Mouse (Mus musculus): ENCODE measurements around the gene Npas1. TPM values are rescaled to one million over a fixed set of nuclear protein-coding genes. Genes with fewer than 3 reads are reported as not detected.

Gene Npas1
- polyA plus RNA-seq, 1 experiment from 2014 or later, result 0.25 TPM

DNA sequence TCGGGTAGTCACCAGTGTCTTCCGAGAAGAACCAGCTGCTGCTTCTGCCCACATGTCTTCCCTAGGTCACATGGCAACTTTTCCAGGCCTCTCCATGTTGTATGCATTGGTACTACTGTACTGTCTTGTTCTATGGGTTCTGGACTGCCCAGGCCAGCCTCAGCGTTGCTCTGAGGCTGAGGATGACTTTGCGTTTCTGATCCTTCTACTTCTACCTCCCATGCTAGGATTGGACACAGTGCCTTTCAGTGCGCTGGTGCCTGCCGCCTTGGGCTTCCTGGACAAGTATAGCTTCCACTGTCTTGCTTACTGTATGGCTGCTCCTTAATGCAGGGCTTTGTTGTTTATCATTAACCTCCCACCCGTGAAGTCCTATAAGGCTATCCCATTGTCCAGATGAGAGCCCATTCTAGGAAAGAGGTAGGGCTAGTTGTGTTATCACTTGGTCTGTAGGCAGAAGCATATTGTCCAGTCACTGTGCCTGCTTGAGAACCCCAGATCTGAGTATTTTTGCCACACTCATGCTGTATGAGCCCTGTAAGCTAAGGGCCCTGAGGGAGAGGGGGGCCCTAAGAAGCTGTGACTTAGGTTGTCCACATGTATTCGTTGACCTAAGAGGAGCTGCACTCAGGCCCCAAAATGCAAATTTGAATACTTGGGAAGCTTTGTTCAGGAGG lies 65.2 kb downstream of the Npas1 start:
- no peak overlapping the region for H3K4me2 ChIP-seq (replicated peaks)
- no peak overlapping the region for H3K4me3 ChIP-seq (replicated peaks)
- H3K9me3 ChIP-seq, result no peaks in the 10 kb centered on the region
- ATAC-seq, result no peak
- WGBS, result 82% methylated on average over 8 of the region's 8 CpGs
- H3K36me3 ChIP-seq, result peaks cover 4% of the 10 kb centered on the region
- no peaks in the 10 kb centered on the region for H3K27me3 ChIP-seq (replicated peaks)
- no peak overlapping the region for H3K27ac ChIP-seq
- peaks cover 13% of the 10 kb centered on the region; the same call in 1 of the 2 replicates for H3K4me1 ChIP-seq (replicated peaks)
- H3K9ac ChIP-seq, result no peak overlapping the region

DNA sequence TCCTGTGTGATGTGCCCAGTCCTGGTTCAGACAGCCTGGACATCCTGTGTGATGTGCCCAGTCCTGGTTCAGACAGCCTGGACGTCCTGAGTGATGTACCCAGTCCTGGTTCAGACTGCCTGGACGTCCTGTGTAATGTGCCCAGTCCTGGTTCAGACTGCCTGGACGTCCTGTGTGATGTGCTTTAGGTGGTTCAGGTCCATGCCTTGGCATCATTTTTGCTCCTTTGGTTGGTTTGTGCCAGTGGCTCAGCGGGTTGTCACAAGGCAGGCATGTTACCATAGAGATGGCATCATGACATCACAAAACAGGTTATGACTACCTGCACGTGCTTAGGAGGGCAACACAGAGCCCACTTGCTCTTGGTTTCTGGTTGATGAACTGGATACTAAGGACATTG lies 66.4 kb downstream of the Npas1 start:
- no peak overlapping the region for H3K27ac ChIP-seq
- no peaks in the 10 kb centered on the region for H3K27me3 ChIP-seq (replicated peaks)
- no peak overlapping the region for H3K4me2 ChIP-seq (replicated peaks)
- H3K4me1 ChIP-seq (replicated peaks), result peaks cover 16% of the 10 kb centered on the region
- no peaks in the 10 kb centered on the region for H3K9me3 ChIP-seq
- no peak for ATAC-seq
- 84% methylated on average over 5 of the region's 5 CpGs for WGBS
- no peak overlapping the region for H3K9ac ChIP-seq
- H3K36me3 ChIP-seq, result no peaks in the 10 kb centered on the region; the same call in 1 of the 2 replicates
- H3K4me3 ChIP-seq (replicated peaks), result no peak overlapping the region

- Histone ChIP-seq H3K27me3 (replicated peaks) (no peaks in the 10 kb centered on the region), H3K27ac (no peak overlapping the region), H3K9ac (no peak overlapping the region), H3K9me3 (no peaks in the 10 kb centered on the region), H3K4me1 (replicated peaks) (peaks cover 24% of the 10 kb centered on the region), H3K36me3 (no peaks in the 10 kb centered on the region), H3K4me3 (replicated peaks) (no peak overlapping the region), H3K4me2 (replicated peaks) (no peak overlapping the region)
- 86% methylated on average over 3 of the region's 3 CpGs for WGBS
- no peak for ATAC-seq
These were observed 70.5 kb downstream of the Npas1 start for GRCm38 (mm10) chr7:16406978-16407377.

Other genes with a start within 250 kb of the Npas1 start
- 0.13 and 0.23 TPM in 2 replicates for gene C5ar2, start 233.6 kb downstream of the Npas1 start, polyA plus RNA-seq (2015; fragmentation: Nextera tagmentation; extraction: Ambion mirVana)
- gene C5ar1, start 218.2 kb downstream of the Npas1 start, polyA plus RNA-seq (2015; fragmentation: Nextera tagmentation; extraction: Ambion mirVana), result 2.4 TPM in 2 replicates
- 16.4 and 16.6 TPM in 2 replicates for gene Inafm1, start 204.1 kb downstream of the Npas1 start, polyA plus RNA-seq (2015; fragmentation: Nextera tagmentation; extraction: Ambion mirVana)
- gene Ccdc9, start 190.9 kb downstream of the Npas1 start, polyA plus RNA-seq (2015; fragmentation: Nextera tagmentation; extraction: Ambion mirVana), result 23.3 and 24.7 TPM in 2 replicates
- gene Bbc3, start 169.3 kb downstream of the Npas1 start, polyA plus RNA-seq (2015; fragmentation: Nextera tagmentation; extraction: Ambion mirVana), result 5.9 and 6.4 TPM in 2 replicates
- gene Sae1, start 89.9 kb downstream of the Npas1 start, polyA plus RNA-seq (2015; fragmentation: Nextera tagmentation; extraction: Ambion mirVana), result 270 and 284 TPM in 2 replicates
- 13.8 and 14.4 TPM in 2 replicates for gene Zc3h4, start 76.8 kb downstream of the Npas1 start, polyA plus RNA-seq (2015; fragmentation: Nextera tagmentation; extraction: Ambion mirVana)
- 48.9 and 54.8 TPM in 2 replicates for gene Tmem160, start 24.9 kb downstream of the Npas1 start, polyA plus RNA-seq (2015; fragmentation: Nextera tagmentation; extraction: Ambion mirVana)
- gene Arhgap35, start 137.3 kb upstream of the Npas1 start, polyA plus RNA-seq (2015; fragmentation: Nextera tagmentation; extraction: Ambion mirVana), result 10.7 and 11.4 TPM in 2 replicates
- not detected in 2 replicates for gene Ceacam15, start 198.0 kb upstream of the Npas1 start, polyA plus RNA-seq (2015; fragmentation: Nextera tagmentation; extraction: Ambion mirVana)
- not detected in 2 replicates for gene Ceacam9, start 244.2 kb upstream of the Npas1 start, polyA plus RNA-seq (2015; fragmentation: Nextera tagmentation; extraction: Ambion mirVana)

Data from intestine, embryonic 15.5 days (tissue).